Mouse (Mus musculus) small intestine, adult 10 weeks (tissue): ENCODE measurements around the gene Cd22. TPM values are rescaled to one million over a fixed set of nuclear protein-coding genes. Genes with fewer than 3 reads are reported as not detected.

ENCODE experiments used
- polyA plus RNA-seq: library from polyadenylated mRNA; stranded (reverse); fragments of 350-450 nt; fragmentation: Illumina TruSeq; extraction: RNeasy Lipid Tissue Mini Kit (QIAGEN cat#74804); gene quantifications from one replicate; pipeline ENCODE4 v1.2.3, GENCODE M21; 2014; ENCODE audit warnings: low replicate concordance

Cd22 gene
- 3.0 TPM for polyA plus RNA-seq

GRCm38 (mm10) chr7:30880176-30880575 is at the start of gene Cd22:
Cd22 (minus strand) TSS chr7:30880342.

GRCm38 (mm10) chr7:30924581-30924980 is 44.4 kb upstream of the Cd22 start, which contains the start of gene Hamp2:
Hamp2 (minus strand) TSS chr7:30924681.

GRCm38 (mm10) chr7:30914732-30915131 is 34.6 kb upstream of the Cd22 start, which contains the start of gene Mag:
Mag (minus strand) TSS chr7:30914873.

GRCm38 (mm10) chr7:30861464-30861863 is 18.7 kb downstream of the Cd22 start, which contains the start of gene Ffar1:
Ffar1 (minus strand) TSS chr7:30861564.

GRCm38 (mm10) chr7:30856078-30856477 is 24.1 kb downstream of the Cd22 start, which contains the start of gene Ffar3:
Ffar3 (minus strand) TSS chr7:30856178.

GRCm38 (mm10) chr7:30823675-30824074 is 56.5 kb downstream of the Cd22 start, which contains the start of gene Ffar2:
Ffar2 (minus strand) TSS chr7:30823775.

Other genes with a start within 250 kb of the Cd22 start
- gene Etv2, start 244.5 kb downstream of the Cd22 start, polyA plus RNA-seq, result not detected
- not detected for gene Rbm42, start 230.0 kb downstream of the Cd22 start, polyA plus RNA-seq
- gene Haus5, start 215.3 kb downstream of the Cd22 start, polyA plus RNA-seq, result 2.8 TPM
- not detected for gene Pmis2, start 208.7 kb downstream of the Cd22 start, polyA plus RNA-seq
- not detected for gene 2200002J24Rik, start 181.4 kb downstream of the Cd22 start, polyA plus RNA-seq
- not detected for gene Atp4a, start 168.1 kb downstream of the Cd22 start, polyA plus RNA-seq
- 4.8 TPM for gene Tmem147, start 150.8 kb downstream of the Cd22 start, polyA plus RNA-seq
- gene Gapdhs, start 136.7 kb downstream of the Cd22 start, polyA plus RNA-seq, result not detected
- 0.15 TPM for gene Sbsn, start 128.9 kb downstream of the Cd22 start, polyA plus RNA-seq
- not detected for gene Dmkn, start 116.6 kb downstream of the Cd22 start, polyA plus RNA-seq
- gene Krtdap, start 92.4 kb downstream of the Cd22 start, polyA plus RNA-seq, result not detected
- gene Ffar2, start 56.6 kb downstream of the Cd22 start, polyA plus RNA-seq, result 1.7 TPM
- gene Ffar3, start 24.2 kb downstream of the Cd22 start, polyA plus RNA-seq, result not detected
- 0.85 TPM for gene Ffar1, start 18.8 kb downstream of the Cd22 start, polyA plus RNA-seq
- gene Mag, start 34.5 kb upstream of the Cd22 start, polyA plus RNA-seq, result not detected
- 2.0 TPM for gene Hamp2, start 44.3 kb upstream of the Cd22 start, polyA plus RNA-seq
- gene Hamp, start 63.7 kb upstream of the Cd22 start, polyA plus RNA-seq, result not detected
- gene Usf2, start 76.5 kb upstream of the Cd22 start, polyA plus RNA-seq, result 52.9 TPM
- 4.8 TPM for gene Lsr, start 93.1 kb upstream of the Cd22 start, polyA plus RNA-seq
- gene Fam187b, start 93.4 kb upstream of the Cd22 start, polyA plus RNA-seq, result 4.1 TPM
- gene Fxyd5, start 162.1 kb upstream of the Cd22 start, polyA plus RNA-seq, result 0.93 TPM
- gene Fxyd7, start 171.1 kb upstream of the Cd22 start, polyA plus RNA-seq, result not detected
- 1.4 TPM for gene Fxyd1, start 176.9 kb upstream of the Cd22 start, polyA plus RNA-seq
- gene Lgi4, start 179.0 kb upstream of the Cd22 start, polyA plus RNA-seq, result 0.11 TPM
- gene Fxyd3, start 196.4 kb upstream of the Cd22 start, polyA plus RNA-seq, result 7.4 TPM
- gene Hpn, start 234.9 kb upstream of the Cd22 start, polyA plus RNA-seq, result not detected
- gene Scn1b, start 246.7 kb upstream of the Cd22 start, polyA plus RNA-seq, result not detected